Mouse (Mus musculus): Measurements from ENCODE around the gene Gap43. TPM values are rescaled to one million over a fixed set of nuclear protein-coding genes. Genes with fewer than 3 reads are reported as not detected.

Gene Gap43
- total and polyA plus RNA-seq, 3 experiments = not detected

DNA sequence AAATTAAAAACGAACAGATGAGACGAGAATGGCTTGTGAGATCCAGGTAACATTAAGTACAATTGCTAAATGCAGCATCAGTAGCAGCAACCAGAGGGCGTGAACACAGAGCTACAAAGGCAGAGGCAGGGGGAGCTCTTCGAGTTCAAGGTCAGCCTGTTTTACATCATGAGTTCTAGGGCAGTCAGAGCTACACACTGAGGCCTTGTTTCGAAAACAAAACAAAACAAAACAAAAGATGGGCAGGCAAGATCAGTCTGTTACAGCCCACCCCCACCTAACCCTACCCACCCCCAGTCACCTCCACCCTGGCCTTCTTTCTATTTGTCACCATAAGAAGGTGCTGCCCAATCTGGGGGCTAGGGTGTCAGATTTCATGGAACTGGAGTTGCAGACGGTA, 28.9 kb upstream of the Gap43 start:
- H3K9ac ChIP-seq (ENCODE audit: insufficient read depth, low read depth) = no peak overlapping the region
- H3K27ac ChIP-seq (ENCODE audit: insufficient read depth, low read depth) = no peak overlapping the region
- dilution Hi-C loops (cut with MboI; ENCODE audit: extremely low pct_ligation_motif_present, extremely low pct_unique_long_range_greater_than_20kb, low sequenced_read_pairs) = no loop called here
- peaks cover 0 to 4% of the 10 kb centered on the region in 2 experiments; a peak in 1 of 4 replicates for H3K4me1 ChIP-seq (ENCODE audit: control insufficient read depth in 1 of 2, insufficient read depth in 2 of 2)
- DNase-seq (ENCODE audit: extremely low read depth) = no peak
- no peaks in the 10 kb centered on the region for H3K27me3 ChIP-seq (replicated peaks)
- TF ChIP-seq CHD2 (IDR thresholded peaks at IDR 0.05; ENCODE audit: low read length) = no peak
- no peak for TF ChIP-seq MYC (IDR thresholded peaks at IDR 0.05; ENCODE audit: low read depth, low read length)
- TF ChIP-seq USF2 (conservative IDR thresholded peaks at IDR 0.05; ENCODE audit: low read depth, low read length) = no peak
- no peak for TF ChIP-seq ZKSCAN1 (IDR thresholded peaks at IDR 0.05; ENCODE audit: borderline replicate concordance, low read depth, low read length)
- no peak for TF ChIP-seq ZMIZ1 (IDR thresholded peaks at IDR 0.05; ENCODE audit: low read depth, low read length)
- no peak for TF ChIP-seq BHLHE40 (IDR thresholded peaks at IDR 0.05; ENCODE audit: low read depth, low read length)
- no peak for TF ChIP-seq MAX (IDR thresholded peaks at IDR 0.05; ENCODE audit: low read length)
- TF ChIP-seq SMC3 (IDR thresholded peaks at IDR 0.05; ENCODE audit: low read depth, low read length) = no peak
- no peak for TF ChIP-seq PAX5 (IDR thresholded peaks at IDR 0.05; ENCODE audit: low read length)
- TF ChIP-seq RAD21 (IDR thresholded peaks at IDR 0.05; ENCODE audit: low read depth, low read length) = no peak
- no peak for TF ChIP-seq NRF1 (IDR thresholded peaks at IDR 0.05; ENCODE audit: low read depth, low read length)
- no peak for TF ChIP-seq TCF12 (IDR thresholded peaks at IDR 0.05; ENCODE audit: low read depth, low read length)
- TF ChIP-seq EP300 (IDR thresholded peaks at IDR 0.05; ENCODE audit: low read length) = no peak
- TF ChIP-seq POLR2A (IDR thresholded peaks at IDR 0.05; ENCODE audit: low read depth, low read length) = no peak
- no peak for TF ChIP-seq KAT2A (IDR thresholded peaks at IDR 0.05; ENCODE audit: insufficient replicate concordance, low read length)
- no peak for TF ChIP-seq SIN3A (IDR thresholded peaks at IDR 0.05; ENCODE audit: low read length)
- no peak for TF ChIP-seq USF1 (IDR thresholded peaks at IDR 0.05; ENCODE audit: low read depth, low read length)
- in situ Hi-C loops (cut with MboI; ENCODE audit: low pct_ligation_motif_present, low pct_unique_long_range_greater_than_20kb, low sequenced_read_pairs) = no loop called here
- no peak overlapping the region for H3K4me3 ChIP-seq (replicated peaks in 1 of 3; ENCODE audit: low read depth in 2 of 3, low read length in 2 of 3, poor library complexity in 1 of 3)
- H3K4me2 ChIP-seq (ENCODE audit: insufficient read depth, low read depth, poor library complexity, severe bottlenecking) = no peak overlapping the region
- H3K9me3 ChIP-seq (replicated peaks; ENCODE audit: low read length) = no peaks in the 10 kb centered on the region
- no peaks in the 10 kb centered on the region for H3K79me2 ChIP-seq (replicated peaks; ENCODE audit: control insufficient read depth, extremely low read depth, insufficient read depth, poor library complexity, severe bottlenecking)
- H3K36me3 ChIP-seq (replicated peaks in 1 of 2; ENCODE audit: control insufficient read depth in 1 of 2, insufficient read depth in 1 of 2, low read length in 1 of 2) = no peaks in the 10 kb centered on the region

DNA sequence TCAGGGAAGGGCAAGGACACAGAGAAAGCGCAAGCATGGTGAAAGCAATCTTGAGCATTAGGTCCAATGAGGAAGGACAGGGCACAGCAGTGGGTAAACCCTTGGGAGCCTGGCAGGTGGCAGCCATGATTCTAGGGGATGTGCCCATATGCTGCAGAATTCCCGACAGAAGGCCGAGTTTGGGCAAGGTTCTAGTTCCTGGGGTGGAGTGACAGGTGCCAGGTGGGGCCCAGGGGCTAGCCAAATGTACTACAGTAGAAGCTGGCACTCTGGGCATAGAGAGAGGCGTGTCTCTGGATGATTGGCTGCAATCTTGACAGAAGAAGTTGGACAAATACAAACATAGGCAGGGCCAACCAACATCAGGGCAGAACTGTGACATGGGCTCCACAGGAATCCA, 19.6 kb upstream of the Gap43 start:
- no peak overlapping the region for H3K4me2 ChIP-seq (ENCODE audit: insufficient read depth, low read depth, poor library complexity, severe bottlenecking)
- H3K79me2 ChIP-seq (replicated peaks; ENCODE audit: control insufficient read depth, extremely low read depth, insufficient read depth, poor library complexity, severe bottlenecking) = no peaks in the 10 kb centered on the region
- no peak for DNase-seq (ENCODE audit: extremely low read depth)
- dilution Hi-C loops (cut with MboI; ENCODE audit: extremely low pct_ligation_motif_present, extremely low pct_unique_long_range_greater_than_20kb, low sequenced_read_pairs) = no loop called here
- H3K9ac ChIP-seq (ENCODE audit: insufficient read depth, low read depth) = no peak overlapping the region
- H3K27ac ChIP-seq (ENCODE audit: insufficient read depth, low read depth) = no peak overlapping the region
- in situ Hi-C loops (cut with MboI; ENCODE audit: low pct_ligation_motif_present, low pct_unique_long_range_greater_than_20kb, low sequenced_read_pairs) = no loop called here
- H3K27me3 ChIP-seq (replicated peaks) = no peaks in the 10 kb centered on the region
- peaks cover 0 to under 1% of the 10 kb centered on the region in 2 experiments; a peak in 1 of 4 replicates for H3K4me1 ChIP-seq (ENCODE audit: control insufficient read depth in 1 of 2, insufficient read depth in 2 of 2)
- H3K36me3 ChIP-seq (replicated peaks in 1 of 2; ENCODE audit: control insufficient read depth in 1 of 2, insufficient read depth in 1 of 2, low read length in 1 of 2) = no peaks in the 10 kb centered on the region
- H3K4me3 ChIP-seq (replicated peaks in 1 of 3; ENCODE audit: low read depth in 2 of 3, low read length in 2 of 3, poor library complexity in 1 of 3) = no peak overlapping the region
- H3K9me3 ChIP-seq (replicated peaks; ENCODE audit: low read length) = no peaks in the 10 kb centered on the region
- TF ChIP-seq PAX5 (IDR thresholded peaks at IDR 0.05; ENCODE audit: low read length) = no peak
- no peak for TF ChIP-seq POLR2A (IDR thresholded peaks at IDR 0.05; ENCODE audit: low read depth, low read length)
- TF ChIP-seq USF2 (conservative IDR thresholded peaks at IDR 0.05; ENCODE audit: low read depth, low read length) = no peak
- TF ChIP-seq UBTF (IDR thresholded peaks at IDR 0.05; ENCODE audit: low read depth, low read length) = no peak
- TF ChIP-seq SMC3 (IDR thresholded peaks at IDR 0.05; ENCODE audit: low read depth, low read length) = no peak
- TF ChIP-seq MAFK (IDR thresholded peaks at IDR 0.05; ENCODE audit: insufficient replicate concordance, low read length) = no peak
- TF ChIP-seq ZC3H11A (IDR thresholded peaks at IDR 0.05; ENCODE audit: low read depth, low read length) = no peak
- TF ChIP-seq ZMIZ1 (IDR thresholded peaks at IDR 0.05; ENCODE audit: low read depth, low read length) = no peak
- no peak for TF ChIP-seq MEF2A (IDR thresholded peaks at IDR 0.05; ENCODE audit: borderline replicate concordance, low read depth, low read length)
- TF ChIP-seq NELFE (IDR thresholded peaks at IDR 0.05; ENCODE audit: low read depth, low read length) = no peak
- TF ChIP-seq ELF1 (IDR thresholded peaks at IDR 0.05; ENCODE audit: low read depth, low read length) = no peak
